Mouse (Mus musculus): Measurements from ENCODE around the gene Ubald2.
"Not testable (repeated sequence)": the region's sequence is repeated elsewhere in the genome, so short reads cannot be mapped to it uniquely, and the experiment has no call there.

The Ubald2 gene

DNA sequence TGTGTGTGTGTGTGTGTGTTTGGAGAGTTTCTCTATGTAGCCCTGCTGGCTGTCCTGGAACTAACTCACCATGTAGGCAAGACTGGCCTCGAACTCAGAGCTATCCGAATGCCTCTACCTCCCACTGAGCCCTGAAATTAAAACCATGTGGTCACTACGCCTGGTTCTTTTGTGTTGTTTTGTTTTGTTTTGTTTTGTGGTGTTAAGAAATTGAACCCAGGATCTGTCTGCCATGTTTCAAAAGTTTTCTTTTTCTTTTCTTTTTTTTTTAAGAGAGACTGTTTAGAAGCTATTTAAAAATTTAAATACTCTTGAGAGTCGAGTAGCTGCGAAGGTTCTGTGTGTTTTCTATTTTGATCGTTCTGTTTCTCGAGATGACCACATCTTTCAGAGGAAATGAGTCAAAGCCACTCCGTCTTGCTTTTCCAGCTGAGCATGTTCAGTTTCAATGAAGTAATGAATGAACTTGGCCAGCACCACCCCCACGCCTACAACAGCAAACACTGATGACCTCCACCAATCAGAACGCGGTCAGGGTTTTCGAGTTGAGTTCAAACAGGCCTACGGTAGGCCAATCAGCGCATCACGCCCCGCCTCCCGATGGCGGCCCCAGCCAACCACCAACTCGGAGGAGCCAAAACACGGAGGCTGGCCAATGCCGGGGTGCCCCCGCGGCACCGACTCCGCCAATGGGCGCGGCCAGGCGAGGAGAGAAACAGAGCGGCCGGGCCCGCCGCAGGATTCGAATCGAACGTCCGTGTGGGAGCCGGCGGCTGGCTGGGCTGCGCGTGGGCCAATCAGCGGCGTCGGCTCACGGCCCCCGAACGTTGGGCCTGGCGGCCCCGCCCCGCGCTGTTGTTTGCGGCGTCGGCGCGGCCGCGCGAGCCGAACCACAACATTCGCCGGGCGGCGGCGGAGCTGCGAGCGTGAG is at the start of gene Ubald2:
Gene Ubald2, plus strand, starts transcription at position 739 of the 931 bp plus-strand sequence.
- peak; percentile 99 for DNase-seq (ENCODE audit: low read depth)

GRCm38 (mm10) chr11:116384171-116384570 is 49.7 kb upstream of the Ubald2 start:
- DNase-seq (ENCODE audit: low read depth): no peak

DNA sequence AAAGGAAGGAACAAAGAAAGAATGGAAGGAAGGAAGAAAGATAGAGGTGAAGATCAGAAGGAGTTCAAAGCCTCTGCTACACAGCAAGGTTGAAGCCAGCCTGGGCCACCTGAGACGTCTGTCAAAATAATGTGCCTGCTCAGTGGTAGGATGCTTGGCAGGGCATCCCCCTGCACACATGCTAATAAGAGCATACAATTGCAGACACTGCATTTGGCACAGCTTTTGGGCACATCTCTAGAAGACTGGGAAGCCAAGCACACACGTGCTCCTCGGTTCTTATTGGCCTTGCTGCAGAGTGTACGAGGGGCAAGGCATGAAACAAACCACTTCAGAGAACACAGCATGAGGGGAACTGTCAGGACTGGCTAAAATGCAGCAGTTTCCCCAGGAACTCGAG is 47.9 kb upstream of the Ubald2 start:
- DNase-seq (ENCODE audit: low read depth): no peak

- no peak for DNase-seq (ENCODE audit: low read depth)
Measured at GRCm38 (mm10) chr11:116387086-116388071, 46.5 kb upstream of the Ubald2 start.

DNA sequence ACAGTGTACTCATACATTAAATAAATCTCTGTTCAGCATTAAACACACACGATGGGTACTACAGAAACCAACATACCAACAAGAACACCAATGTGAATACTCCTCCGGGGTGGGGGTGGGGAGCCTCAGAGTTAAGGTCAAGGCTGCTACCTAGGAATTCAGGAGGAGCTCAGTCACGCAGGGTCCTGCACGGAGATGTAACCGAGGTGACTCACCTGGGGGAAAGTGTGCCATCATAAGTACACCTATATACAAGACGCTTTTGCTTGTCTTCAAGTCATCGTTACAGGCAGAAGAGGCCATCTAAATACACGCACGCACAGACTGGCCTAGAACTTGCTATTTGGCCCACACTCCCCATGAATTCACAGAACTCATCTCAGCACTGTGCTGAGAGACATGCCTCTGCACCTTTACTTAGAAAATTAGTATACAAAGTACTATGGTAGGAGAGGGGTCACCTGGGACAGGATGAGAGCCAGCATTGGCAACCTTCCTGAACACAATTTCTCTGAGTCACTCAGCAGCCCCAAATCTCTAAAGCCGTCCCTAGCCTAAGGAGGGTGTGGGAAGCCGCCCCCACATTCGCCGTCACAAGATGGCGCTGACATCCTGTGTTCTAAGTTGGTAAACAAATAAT is 44.9 kb upstream of the Ubald2 start:
- no peak for DNase-seq (ENCODE audit: low read depth)

GRCm38 (mm10) chr11:116394769-116395168 is 39.1 kb upstream of the Ubald2 start:
- no peak for DNase-seq (ENCODE audit: low read depth)

DNA sequence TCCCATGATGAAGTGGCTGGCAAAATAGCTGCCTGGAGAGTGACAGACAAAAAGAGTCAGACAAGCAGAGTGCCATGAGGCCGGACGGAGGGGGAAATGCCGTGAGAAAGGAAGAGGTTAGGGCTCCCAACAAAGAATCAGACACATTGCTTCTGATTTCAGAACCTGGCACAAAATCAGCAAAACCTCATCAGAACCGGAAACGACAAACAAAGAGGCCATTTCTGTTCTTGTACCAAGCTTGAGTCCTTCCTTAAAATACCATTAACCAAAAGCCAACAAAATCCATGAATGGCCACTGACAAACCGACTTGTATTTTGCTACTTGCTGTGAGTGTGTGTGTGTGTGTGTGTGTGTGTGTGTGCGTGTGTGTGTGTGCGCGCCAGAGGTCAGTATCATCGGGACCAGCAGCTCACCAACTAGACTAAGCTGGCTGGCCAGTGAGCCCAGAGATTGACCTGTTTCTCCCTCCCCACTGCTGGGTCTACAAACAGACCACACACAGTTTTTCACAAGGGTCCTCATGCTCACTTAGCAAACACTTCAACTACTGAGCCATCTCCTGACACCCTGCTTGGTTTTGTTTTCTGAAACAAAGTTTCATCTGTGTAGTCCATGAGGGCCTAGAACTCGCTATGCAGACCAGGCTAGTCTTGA is 37.5 kb upstream of the Ubald2 start:
- no peak for DNase-seq (ENCODE audit: low read depth)

DNA sequence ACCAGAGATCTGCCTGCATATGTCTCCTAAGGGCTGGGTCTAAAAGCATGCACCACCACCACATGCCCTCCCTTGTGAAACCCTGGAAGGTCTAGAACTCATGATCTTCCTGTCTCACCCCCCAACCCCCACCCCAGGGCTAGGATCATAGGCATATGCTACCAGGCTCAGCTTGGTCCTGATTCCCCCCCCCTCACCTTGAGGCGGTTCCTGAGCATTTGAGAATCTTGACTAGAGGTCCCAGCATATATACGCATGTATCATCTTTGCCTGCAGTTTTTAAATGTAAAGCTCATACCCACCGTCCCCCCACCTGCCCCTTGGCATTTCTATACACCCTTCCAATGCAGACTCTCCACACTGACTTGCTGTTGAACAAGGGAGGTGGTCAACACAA is 37.0 kb upstream of the Ubald2 start:
- DNase-seq (ENCODE audit: low read depth): no peak

GRCm38 (mm10) chr11:116397517-116398347 is 36.2 kb upstream of the Ubald2 start:
- DNase-seq (ENCODE audit: low read depth): no peak

DNA sequence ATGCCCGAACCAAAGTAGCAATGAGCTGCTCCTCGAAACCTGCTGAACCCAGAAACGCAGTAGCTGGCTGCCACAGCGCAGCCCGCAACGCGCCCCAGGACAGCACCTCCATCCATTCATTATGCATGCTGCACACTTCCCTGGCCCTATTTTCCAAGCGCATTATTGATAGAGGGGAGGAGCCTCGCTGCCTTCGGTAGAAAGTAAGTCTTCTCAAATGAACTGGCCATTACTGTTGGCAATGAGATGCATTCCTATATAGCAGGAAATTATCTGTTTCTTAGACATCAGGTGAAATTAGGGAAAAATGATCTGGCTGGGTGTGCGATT is 35.6 kb upstream of the Ubald2 start:
- no peak for DNase-seq (ENCODE audit: low read depth)

DNA sequence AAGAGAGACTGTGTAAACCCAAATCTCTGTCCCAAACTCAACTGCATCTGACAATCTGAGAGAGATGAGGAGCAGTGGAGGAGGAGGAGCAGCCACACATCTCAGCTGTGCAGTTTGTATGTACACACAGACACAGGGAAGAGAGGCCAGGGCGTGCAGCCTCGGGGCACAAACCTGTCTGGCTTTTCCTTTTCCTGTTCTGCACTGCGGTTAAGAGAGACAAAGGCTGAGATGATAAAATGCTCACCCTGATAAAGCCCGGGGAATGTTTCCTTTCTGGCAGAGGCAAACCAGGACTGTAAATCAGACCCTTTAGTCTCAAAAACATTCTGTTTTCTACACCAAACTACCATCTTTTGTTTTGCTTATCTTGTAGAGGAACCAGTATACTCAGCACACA is 33.3 kb upstream of the Ubald2 start:
- no peak for DNase-seq (ENCODE audit: low read depth)

DNA sequence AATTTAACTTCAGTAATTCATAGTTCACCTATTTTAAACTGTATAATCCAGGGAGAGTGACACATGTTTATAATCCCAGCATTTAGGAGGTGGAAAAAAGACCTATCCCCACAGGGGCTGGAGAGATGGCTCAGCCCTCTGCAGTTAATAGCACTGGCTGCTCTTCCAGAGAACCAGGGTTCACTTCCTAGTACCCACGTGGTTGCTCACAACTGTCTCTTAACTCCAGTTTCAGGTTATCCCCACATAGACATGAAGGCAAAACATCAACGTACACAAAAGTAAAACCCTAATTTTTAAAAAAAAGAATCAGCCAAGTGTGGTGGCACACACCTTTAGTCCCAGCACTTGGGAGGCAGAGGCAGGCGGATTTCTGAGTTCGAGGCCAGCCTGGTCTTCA is 28.3 kb upstream of the Ubald2 start:
- no peak for DNase-seq (ENCODE audit: low read depth)

DNA sequence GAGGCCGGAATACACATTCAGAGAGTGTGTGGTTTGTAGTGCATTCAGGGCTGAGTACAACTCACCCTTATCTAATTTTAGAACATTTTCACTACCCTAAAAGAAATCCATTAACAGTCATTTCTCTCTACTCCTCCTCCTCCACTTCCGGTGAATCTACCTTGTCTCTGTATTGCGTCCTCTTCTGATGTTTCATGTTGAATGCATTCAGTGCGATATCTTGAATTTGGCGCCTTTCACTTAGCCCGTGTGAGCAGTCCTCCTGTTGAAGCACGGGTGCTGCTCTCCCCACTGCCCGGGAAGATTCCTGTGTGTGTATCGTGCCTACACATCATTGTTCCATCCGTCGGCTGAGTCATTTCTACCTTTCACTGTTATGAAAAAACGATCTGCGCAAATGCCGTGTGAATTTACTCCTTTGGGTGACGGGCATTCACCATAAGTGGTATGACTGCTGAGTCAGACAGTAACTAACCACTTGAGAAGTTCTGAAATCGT is 27.6 kb upstream of the Ubald2 start:
- DNase-seq (ENCODE audit: low read depth): no peak

- DNase-seq (ENCODE audit: low read depth): no peak
Measured at GRCm38 (mm10) chr11:116409008-116409407, 24.9 kb upstream of the Ubald2 start.

- DNase-seq (ENCODE audit: low read depth): not testable (repeated sequence)
Measured at GRCm38 (mm10) chr11:116410415-116410814, 23.5 kb upstream of the Ubald2 start.

DNA sequence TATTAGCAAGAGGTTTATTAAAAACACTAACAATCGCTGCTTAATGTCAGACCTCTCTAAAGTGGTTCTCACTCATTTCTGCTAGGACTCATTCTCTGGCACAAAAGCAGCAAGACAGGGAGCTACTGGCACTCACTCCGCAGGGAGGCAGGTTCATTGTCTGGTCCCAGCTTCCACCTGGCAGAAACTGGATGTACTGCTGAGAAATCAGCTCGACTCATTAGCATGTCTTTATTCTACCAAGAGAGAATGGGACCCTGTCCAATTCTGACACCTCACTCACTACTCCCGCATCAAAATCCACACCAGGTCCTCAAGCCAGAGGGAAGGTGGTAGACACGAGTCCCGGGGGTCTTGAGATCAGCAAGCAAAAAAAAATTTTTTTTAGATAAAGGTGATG is 22.3 kb upstream of the Ubald2 start:
- no peak for DNase-seq (ENCODE audit: low read depth)

GRCm38 (mm10) chr11:116412028-116412827 is 21.7 kb upstream of the Ubald2 start:
- no peak for DNase-seq (ENCODE audit: low read depth)

- DNase-seq (ENCODE audit: low read depth): no peak
Measured at GRCm38 (mm10) chr11:116412904-116413630, 20.8 kb upstream of the Ubald2 start, which contains the start of gene Rnf157. Rnf157 (minus strand) TSS chr11:116413032.

GRCm38 (mm10) chr11:116413631-116414022 is 20.3 kb upstream of the Ubald2 start:
- DNase-seq (ENCODE audit: low read depth): no peak

All from c-Kit-positive CD71-positive TER-119-negative erythroid progenitor cells, embryonic 14.5 days (primary cell).